Mouse (Mus musculus): ENCODE data around the gene 1700020D05Rik. TPM values are rescaled to one million over a fixed set of nuclear protein-coding genes. Genes with fewer than 3 reads are reported as not detected.

The 1700020D05Rik gene
- polyA plus RNA-seq, 2 experiments: 3.1 TPM; not detected in 1

DNA sequence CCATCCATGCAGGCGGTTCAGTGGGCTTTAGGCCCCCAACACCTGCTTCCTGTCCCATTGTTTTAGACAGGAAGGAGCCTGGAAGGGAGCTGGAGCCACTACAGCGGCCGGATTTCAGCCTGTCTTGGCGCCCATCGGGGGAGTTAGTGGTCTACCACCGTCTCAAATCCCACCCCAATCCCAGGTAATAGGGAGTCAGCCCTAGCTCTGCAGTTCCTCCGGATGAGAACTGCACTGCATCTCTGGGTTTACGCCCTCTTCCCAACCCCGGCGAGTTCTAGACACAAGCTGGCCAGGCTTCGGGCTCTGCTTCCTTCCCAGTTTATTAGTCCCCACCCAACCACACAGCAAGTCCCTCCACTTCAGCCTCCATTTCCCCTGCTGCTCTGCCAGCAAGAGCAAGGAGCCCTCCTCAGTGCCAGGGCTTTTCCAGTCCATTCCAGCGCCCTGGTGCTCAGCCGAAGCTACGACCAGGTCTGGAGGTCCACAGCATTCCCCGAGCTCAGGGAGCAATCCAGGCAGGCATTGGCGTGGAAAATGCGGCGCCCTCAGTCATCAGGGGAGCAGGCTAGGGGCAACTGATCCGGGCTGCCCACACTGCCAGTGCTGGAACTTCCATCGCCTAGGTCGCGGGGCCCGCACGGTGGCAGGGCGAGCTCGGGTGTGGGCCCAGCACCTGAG is 47.2 kb downstream of the 1700020D05Rik start:
- peak overlapping the region; percentile 62 for H3K4me3 ChIP-seq (replicated peaks; ENCODE audit: low read length)
- no peak for DNase-seq (ENCODE audit: low spot score)
- peak overlapping the region; percentile 70 for H3K27ac ChIP-seq (replicated peaks; ENCODE audit: low read depth, low read length)

DNA sequence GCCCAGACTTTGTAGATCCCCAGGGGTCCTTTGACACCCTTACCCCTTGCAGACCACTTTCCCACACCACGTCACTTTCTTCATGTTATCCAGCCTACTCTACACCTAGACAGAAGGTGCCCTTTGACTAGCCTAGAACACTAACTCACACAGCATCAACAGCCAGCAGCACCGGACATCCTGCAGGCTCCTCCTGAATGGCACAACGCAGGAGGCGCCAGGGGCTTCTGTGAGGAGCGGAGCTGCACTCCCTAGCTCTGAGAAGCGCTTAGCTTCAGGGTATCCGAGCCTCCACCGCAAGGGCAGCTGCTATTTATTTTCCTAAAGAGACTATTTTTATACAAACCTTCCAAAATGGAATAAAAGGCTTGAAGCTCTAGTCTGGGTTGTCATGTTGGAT is 48.0 kb downstream of the 1700020D05Rik start:
- Histone ChIP-seq H3K36me3 (ENCODE audit: control insufficient read depth, insufficient read depth, low read length) (peaks cover 10% of the 10 kb centered on the region), H3K4me2 (replicated peaks; ENCODE audit: low read depth, low read length, severe bottlenecking) (peak overlapping the region; percentile 98), H3K27ac (replicated peaks; ENCODE audit: low read depth, low read length) (no peak overlapping the region), H3K9ac (ENCODE audit: low read depth, low read length, severe bottlenecking) (no peak overlapping the region), H3K27me3 (ENCODE audit: control insufficient read depth, insufficient read depth, low read length) (no peaks in the 10 kb centered on the region), H3K4me1 (ENCODE audit: control insufficient read depth, insufficient read depth, low read length) (peaks cover 19% of the 10 kb centered on the region), H3K9me3 (ENCODE audit: control insufficient read depth, low read length) (no peaks in the 10 kb centered on the region), H3K4me3 (replicated peaks; ENCODE audit: low read length) (peak overlapping the region; percentile 62)
- no peak for TF ChIP-seq POLR2A (IDR thresholded peaks at IDR 0.05; ENCODE audit: borderline replicate concordance, extremely low read depth, insufficient read depth, insufficient read length)
- ATAC-seq (ENCODE audit: low FRiP score, low read depth) (no peak), DNase-seq (ENCODE audit: low spot score) (no peak)
- WGBS: 72% methylated on average over 8 of the region's 8 CpGs

More for the DNA sequence above, 47.2 kb downstream of the 1700020D05Rik start:
- peak overlapping the region; percentile 98 for H3K4me2 ChIP-seq (replicated peaks; ENCODE audit: low read depth, low read length, severe bottlenecking)
- 1% methylated on average over 26 of the region's 26 CpGs for WGBS
- peaks cover 10% of the 10 kb centered on the region for H3K36me3 ChIP-seq (ENCODE audit: control insufficient read depth, insufficient read depth, low read length)
- no peak for TF ChIP-seq POLR2A (IDR thresholded peaks at IDR 0.05; ENCODE audit: borderline replicate concordance, extremely low read depth, insufficient read depth, insufficient read length)
- peaks cover 23% of the 10 kb centered on the region for H3K4me1 ChIP-seq (ENCODE audit: control insufficient read depth, insufficient read depth, low read length)
- H3K9ac ChIP-seq (ENCODE audit: low read depth, low read length, severe bottlenecking): peak overlapping the region; percentile 60
- no peak for ATAC-seq (ENCODE audit: low FRiP score, low read depth)
- no peaks in the 10 kb centered on the region for H3K9me3 ChIP-seq (ENCODE audit: control insufficient read depth, low read length)
- no peaks in the 10 kb centered on the region for H3K27me3 ChIP-seq (ENCODE audit: control insufficient read depth, insufficient read depth, low read length)

- Histone ChIP-seq H3K27ac (replicated peaks; ENCODE audit: low read depth, low read length) (no peak overlapping the region), H3K27me3 (ENCODE audit: control insufficient read depth, insufficient read depth, low read length) (no peaks in the 10 kb centered on the region), H3K9me3 (ENCODE audit: control insufficient read depth, low read length) (no peaks in the 10 kb centered on the region), H3K9ac (ENCODE audit: low read depth, low read length, severe bottlenecking) (0 out of 2 replicates have a peak overlapping the region, but pooled peaks have one; percentile 12), H3K4me1 (ENCODE audit: control insufficient read depth, insufficient read depth, low read length) (peaks cover 17% of the 10 kb centered on the region), H3K4me3 (replicated peaks; ENCODE audit: low read length) (0 out of 2 replicates have a peak overlapping the region, but pooled peaks have one; percentile 62), H3K36me3 (ENCODE audit: control insufficient read depth, insufficient read depth, low read length) (peaks cover 10% of the 10 kb centered on the region), H3K4me2 (replicated peaks; ENCODE audit: low read depth, low read length, severe bottlenecking) (peak overlapping the region; percentile 98; the same call in 1 of the 2 replicates)
- ATAC-seq (ENCODE audit: low FRiP score, low read depth): no peak
- no peak for TF ChIP-seq POLR2A (IDR thresholded peaks at IDR 0.05; ENCODE audit: borderline replicate concordance, extremely low read depth, insufficient read depth, insufficient read length)
- DNase-seq (ENCODE audit: low spot score): no peak
- 83% methylated on average over 12 of the region's 12 CpGs for WGBS
Measured at GRCm38 (mm10) chr19:5455037-5455436, 48.5 kb downstream of the 1700020D05Rik start.

Other genes with a start within 250 kb of the 1700020D05Rik start
Only the 30 nearest of the 31 such genes appear.
- 42.0 and 53.7 TPM in 2 replicates for gene Pacs1, start 230.7 kb downstream of the 1700020D05Rik start, polyA plus RNA-seq (2012; rRNA removed)
- 30.7 and 33.1 TPM in 2 replicates for gene Pacs1, start 230.7 kb downstream of the 1700020D05Rik start, polyA plus RNA-seq (2014; fragmentation: Nextera tagmentation; extraction: Ambion mirVana)
- 173 and 174 TPM in 2 replicates for gene Sf3b2, start 208.3 kb downstream of the 1700020D05Rik start, polyA plus RNA-seq (2012; rRNA removed)
- 289 and 335 TPM in 2 replicates for gene Sf3b2, start 208.3 kb downstream of the 1700020D05Rik start, polyA plus RNA-seq (2014; fragmentation: Nextera tagmentation; extraction: Ambion mirVana)
- 7.1 and 10.8 TPM in 2 replicates for gene Gal3st3, start 205.5 kb downstream of the 1700020D05Rik start, polyA plus RNA-seq (2012; rRNA removed)
- gene Gal3st3, start 205.5 kb downstream of the 1700020D05Rik start, polyA plus RNA-seq (2014; fragmentation: Nextera tagmentation; extraction: Ambion mirVana): 5.0 and 7.4 TPM in 2 replicates
- gene Catsper1, start 168.0 kb downstream of the 1700020D05Rik start, polyA plus RNA-seq (2012; rRNA removed): not detected in 2 replicates
- gene Catsper1, start 168.0 kb downstream of the 1700020D05Rik start, polyA plus RNA-seq (2014; fragmentation: Nextera tagmentation; extraction: Ambion mirVana): not detected in 2 replicates
- gene Cst6, start 154.2 kb downstream of the 1700020D05Rik start, polyA plus RNA-seq (2012; rRNA removed): 1.6 and 3.0 TPM in 2 replicates
- 4.6 and 8.5 TPM in 2 replicates for gene Cst6, start 154.2 kb downstream of the 1700020D05Rik start, polyA plus RNA-seq (2014; fragmentation: Nextera tagmentation; extraction: Ambion mirVana)
- 39.4 and 41.8 TPM in 2 replicates for gene Eif1ad, start 137.0 kb downstream of the 1700020D05Rik start, polyA plus RNA-seq (2012; rRNA removed)
- 43.5 and 43.7 TPM in 2 replicates for gene Eif1ad, start 137.0 kb downstream of the 1700020D05Rik start, polyA plus RNA-seq (2014; fragmentation: Nextera tagmentation; extraction: Ambion mirVana)
- 222 and 265 TPM in 2 replicates for gene Banf1, start 136.6 kb downstream of the 1700020D05Rik start, polyA plus RNA-seq (2012; rRNA removed)
- gene Banf1, start 136.6 kb downstream of the 1700020D05Rik start, polyA plus RNA-seq (2014; fragmentation: Nextera tagmentation; extraction: Ambion mirVana): 411 and 420 TPM in 2 replicates
- gene Sart1, start 115.1 kb downstream of the 1700020D05Rik start, polyA plus RNA-seq (2012; rRNA removed): 49.7 and 66.4 TPM in 2 replicates
- gene Sart1, start 115.1 kb downstream of the 1700020D05Rik start, polyA plus RNA-seq (2014; fragmentation: Nextera tagmentation; extraction: Ambion mirVana): 67.1 and 76.1 TPM in 2 replicates
- 0.13 and 0.14 TPM in 2 replicates for gene Tsga10ip, start 101.3 kb downstream of the 1700020D05Rik start, polyA plus RNA-seq (2012; rRNA removed)
- 0.18 TPM in 1 of 2 replicates, not detected in the other for gene Tsga10ip, start 101.3 kb downstream of the 1700020D05Rik start, polyA plus RNA-seq (2014; fragmentation: Nextera tagmentation; extraction: Ambion mirVana)
- 163 and 236 TPM in 2 replicates for gene Drap1, start 78.8 kb downstream of the 1700020D05Rik start, polyA plus RNA-seq (2012; rRNA removed)
- 219 and 233 TPM in 2 replicates for gene Drap1, start 78.8 kb downstream of the 1700020D05Rik start, polyA plus RNA-seq (2014; fragmentation: Nextera tagmentation; extraction: Ambion mirVana)
- 97.5 and 132 TPM in 2 replicates for gene AI837181, start 78.6 kb downstream of the 1700020D05Rik start, polyA plus RNA-seq (2012; rRNA removed)
- gene AI837181, start 78.6 kb downstream of the 1700020D05Rik start, polyA plus RNA-seq (2014; fragmentation: Nextera tagmentation; extraction: Ambion mirVana): 57.1 and 61.9 TPM in 2 replicates
- 0.06 and 0.09 TPM in 2 replicates for gene Fosl1, start 56.2 kb downstream of the 1700020D05Rik start, polyA plus RNA-seq (2012; rRNA removed)
- not detected in 2 replicates for gene Fosl1, start 56.2 kb downstream of the 1700020D05Rik start, polyA plus RNA-seq (2014; fragmentation: Nextera tagmentation; extraction: Ambion mirVana)
- gene Ccdc85b, start 45.9 kb downstream of the 1700020D05Rik start, polyA plus RNA-seq (2012; rRNA removed): 6.6 and 6.9 TPM in 2 replicates
- gene Ccdc85b, start 45.9 kb downstream of the 1700020D05Rik start, polyA plus RNA-seq (2014; fragmentation: Nextera tagmentation; extraction: Ambion mirVana): 6.5 and 7.0 TPM in 2 replicates
- gene Fibp, start 43.2 kb downstream of the 1700020D05Rik start, polyA plus RNA-seq (2012; rRNA removed): 139 and 171 TPM in 2 replicates
- 113 and 118 TPM in 2 replicates for gene Fibp, start 43.2 kb downstream of the 1700020D05Rik start, polyA plus RNA-seq (2014; fragmentation: Nextera tagmentation; extraction: Ambion mirVana)
- 0.33 and 0.56 TPM in 2 replicates for gene Ctsw, start 35.3 kb downstream of the 1700020D05Rik start, polyA plus RNA-seq (2012; rRNA removed)
- gene Ctsw, start 35.3 kb downstream of the 1700020D05Rik start, polyA plus RNA-seq (2014; fragmentation: Nextera tagmentation; extraction: Ambion mirVana): 0.96 and 1.2 TPM in 2 replicates
- 239 and 314 TPM in 2 replicates for gene Efemp2, start 29.8 kb downstream of the 1700020D05Rik start, polyA plus RNA-seq (2012; rRNA removed)
- gene Efemp2, start 29.8 kb downstream of the 1700020D05Rik start, polyA plus RNA-seq (2014; fragmentation: Nextera tagmentation; extraction: Ambion mirVana): 193 and 202 TPM in 2 replicates
- gene Mus81, start 15.4 kb downstream of the 1700020D05Rik start, polyA plus RNA-seq (2012; rRNA removed): 40.8 and 53.5 TPM in 2 replicates
- gene Mus81, start 15.4 kb downstream of the 1700020D05Rik start, polyA plus RNA-seq (2014; fragmentation: Nextera tagmentation; extraction: Ambion mirVana): 33.9 and 38.7 TPM in 2 replicates
- gene Cfl1, start 13.3 kb downstream of the 1700020D05Rik start, polyA plus RNA-seq (2012; rRNA removed): 913 and 966 TPM in 2 replicates
- gene Cfl1, start 13.3 kb downstream of the 1700020D05Rik start, polyA plus RNA-seq (2014; fragmentation: Nextera tagmentation; extraction: Ambion mirVana): 2,572 and 2,655 TPM in 2 replicates
- gene Snx32, start 6.8 kb upstream of the 1700020D05Rik start, polyA plus RNA-seq (2012; rRNA removed): 23.6 and 26.0 TPM in 2 replicates
- gene Snx32, start 6.8 kb upstream of the 1700020D05Rik start, polyA plus RNA-seq (2014; fragmentation: Nextera tagmentation; extraction: Ambion mirVana): 9.6 and 10.5 TPM in 2 replicates
- gene Ovol1, start 56.9 kb upstream of the 1700020D05Rik start, polyA plus RNA-seq (2012; rRNA removed): 5.6 and 7.2 TPM in 2 replicates
- gene Ovol1, start 56.9 kb upstream of the 1700020D05Rik start, polyA plus RNA-seq (2014; fragmentation: Nextera tagmentation; extraction: Ambion mirVana): 9.9 and 12.8 TPM in 2 replicates
- 2.6 and 3.5 TPM in 2 replicates for gene Ap5b1, start 64.2 kb upstream of the 1700020D05Rik start, polyA plus RNA-seq (2012; rRNA removed)
- gene Ap5b1, start 64.2 kb upstream of the 1700020D05Rik start, polyA plus RNA-seq (2014; fragmentation: Nextera tagmentation; extraction: Ambion mirVana): 3.1 and 3.7 TPM in 2 replicates
- 101 and 103 TPM in 2 replicates for gene Rnaseh2c, start 98.1 kb upstream of the 1700020D05Rik start, polyA plus RNA-seq (2012; rRNA removed)
- 95.5 and 107 TPM in 2 replicates for gene Rnaseh2c, start 98.1 kb upstream of the 1700020D05Rik start, polyA plus RNA-seq (2014; fragmentation: Nextera tagmentation; extraction: Ambion mirVana)
- 115 and 127 TPM in 2 replicates for gene Kat5, start 106.5 kb upstream of the 1700020D05Rik start, polyA plus RNA-seq (2012; rRNA removed)
- gene Kat5, start 106.5 kb upstream of the 1700020D05Rik start, polyA plus RNA-seq (2014; fragmentation: Nextera tagmentation; extraction: Ambion mirVana): 27.4 and 34.6 TPM in 2 replicates
- gene Rela, start 133.7 kb upstream of the 1700020D05Rik start, polyA plus RNA-seq (2012; rRNA removed): 59.8 and 88.7 TPM in 2 replicates
- 54.8 and 57.2 TPM in 2 replicates for gene Rela, start 133.7 kb upstream of the 1700020D05Rik start, polyA plus RNA-seq (2014; fragmentation: Nextera tagmentation; extraction: Ambion mirVana)
- gene Sipa1, start 159.9 kb upstream of the 1700020D05Rik start, polyA plus RNA-seq (2012; rRNA removed): 62.5 and 86.0 TPM in 2 replicates
- gene Sipa1, start 159.9 kb upstream of the 1700020D05Rik start, polyA plus RNA-seq (2014; fragmentation: Nextera tagmentation; extraction: Ambion mirVana): 27.9 and 29.1 TPM in 2 replicates
- gene Map3k11, start 185.0 kb upstream of the 1700020D05Rik start, polyA plus RNA-seq (2012; rRNA removed): 30.1 and 38.9 TPM in 2 replicates
- 19.0 and 20.7 TPM in 2 replicates for gene Map3k11, start 185.0 kb upstream of the 1700020D05Rik start, polyA plus RNA-seq (2014; fragmentation: Nextera tagmentation; extraction: Ambion mirVana)
- gene Pcnx3, start 185.1 kb upstream of the 1700020D05Rik start, polyA plus RNA-seq (2012; rRNA removed): 101 and 160 TPM in 2 replicates
- 31.8 and 32.3 TPM in 2 replicates for gene Pcnx3, start 185.1 kb upstream of the 1700020D05Rik start, polyA plus RNA-seq (2014; fragmentation: Nextera tagmentation; extraction: Ambion mirVana)
- gene Kcnk7, start 200.6 kb upstream of the 1700020D05Rik start, polyA plus RNA-seq (2012; rRNA removed): 0.41 and 0.63 TPM in 2 replicates
- gene Kcnk7, start 200.6 kb upstream of the 1700020D05Rik start, polyA plus RNA-seq (2014; fragmentation: Nextera tagmentation; extraction: Ambion mirVana): 0.65 and 0.81 TPM in 2 replicates
- gene Ehbp1l1, start 222.5 kb upstream of the 1700020D05Rik start, polyA plus RNA-seq (2012; rRNA removed): 51.0 and 51.1 TPM in 2 replicates
- 20.0 and 25.4 TPM in 2 replicates for gene Ehbp1l1, start 222.5 kb upstream of the 1700020D05Rik start, polyA plus RNA-seq (2014; fragmentation: Nextera tagmentation; extraction: Ambion mirVana)
- 169 and 253 TPM in 2 replicates for gene Fam89b, start 225.9 kb upstream of the 1700020D05Rik start, polyA plus RNA-seq (2012; rRNA removed)
- 125 TPM in 2 replicates for gene Fam89b, start 225.9 kb upstream of the 1700020D05Rik start, polyA plus RNA-seq (2014; fragmentation: Nextera tagmentation; extraction: Ambion mirVana)